Mouse (Mus musculus) heart, embryonic 13.5 days (tissue): ENCODE results near the gene Tle3. TPM values are rescaled to one million over a fixed set of nuclear protein-coding genes. Genes with fewer than 3 reads are reported as not detected.

Source experiments
- ATAC-seq: fragments of 200-750 bp; cut with Nextera tagmentation; 2 replicates; pipeline ENCODE4 v1.8.0; 2017; ENCODE audit warnings: moderate TSS enrichment; ENCODE audit not compliant: insufficient number of reproducible peaks, low FRiP score, low TSS enrichment; ENCODE audit errors: extremely low read depth
- H3K27ac ChIP-seq: fragments of 300-500 bp; sonication (generic); replicated peaks from 2 replicates; pipeline ENCODE4 v1.5.1; 2015; ENCODE audit warnings: moderate library complexity, mild to moderate bottlenecking, inconsistent platforms
- H3K27me3 ChIP-seq: fragments of 300-500 bp; sonication (generic); replicated peaks from 2 replicates; pipeline ENCODE4 v1.6.1; 2015; ENCODE audit warnings: mild to moderate bottlenecking, inconsistent platforms
- H3K36me3 ChIP-seq: fragments of 300-500 bp; sonication (generic); 2 replicates; pipeline ENCODE4 v1.6.1; 2015; ENCODE audit warnings: mild to moderate bottlenecking, inconsistent platforms
- H3K4me1 ChIP-seq: fragments of 300-500 bp; sonication (generic); 2 replicates; pipeline ENCODE4 v1.6.1; 2015; ENCODE audit warnings: inconsistent platforms
- H3K4me2 ChIP-seq: fragments of 300-500 bp; sonication (generic); 2 replicates; pipeline ENCODE4 v1.6.1; 2015; ENCODE audit warnings: inconsistent platforms, mild to moderate bottlenecking, moderate library complexity
- H3K4me3 ChIP-seq: fragments of 300-500 bp; sonication (generic); 2 replicates; pipeline ENCODE4 v1.5.1; 2015; ENCODE audit warnings: moderate library complexity, mild to moderate bottlenecking, inconsistent platforms
- H3K9ac ChIP-seq: fragments of 300-500 bp; sonication (generic); 2 replicates; pipeline ENCODE4 v1.6.1; 2015; ENCODE audit warnings: inconsistent platforms, mild to moderate bottlenecking, moderate library complexity
- H3K9me3 ChIP-seq: fragments of 300-500 bp; sonication (generic); 2 replicates; pipeline ENCODE4 v1.6.1; 2016; ENCODE audit warnings: inconsistent platforms
- WGBS: fragments of 180-500 bp; shearing (Covaris S2); methylation state at CpG from one replicate; pipeline ENCODE4 v1.1.7; 2015; ENCODE audit warnings: mixed read lengths; 5-methylcytosine and 5-hydroxymethylcytosine counted together
- polyA plus RNA-seq: library from polyadenylated mRNA; unstranded; fragments of >200 nt; fragmentation: Nextera tagmentation; extraction: Ambion mirVana; gene quantifications from 2 replicates; pipeline ENCODE4 v1.2.1, GENCODE M21; 2015

Gene Tle3
- polyA plus RNA-seq, 1 experiment from 2014 or later = 9.1 TPM

GRCm38 (mm10) chr9:61456441-61457161, 84.4 kb downstream of the Tle3 start:
- 61% methylated on average over 5 of the region's 5 CpGs for WGBS
- no peak overlapping the region for H3K4me2 ChIP-seq
- no peaks in the 10 kb centered on the region for H3K9me3 ChIP-seq
- H3K4me1 ChIP-seq = peaks cover 11% of the 10 kb centered on the region
- no peak overlapping the region for H3K4me3 ChIP-seq
- no peak overlapping the region for H3K9ac ChIP-seq
- no peaks in the 10 kb centered on the region for H3K36me3 ChIP-seq
- no peak overlapping the region for H3K27ac ChIP-seq
- no peak for ATAC-seq
- peaks cover 89% of the 10 kb centered on the region for H3K27me3 ChIP-seq

GRCm38 (mm10) chr9:61457162-61457523, 85.0 kb downstream of the Tle3 start:
- H3K27ac ChIP-seq = no peak overlapping the region
- H3K36me3 ChIP-seq = no peaks in the 10 kb centered on the region
- no peak overlapping the region for H3K4me3 ChIP-seq
- no peak overlapping the region for H3K9ac ChIP-seq
- H3K4me2 ChIP-seq = no peak overlapping the region
- 24% methylated on average over 10 of the region's 10 CpGs for WGBS
- H3K9me3 ChIP-seq = no peaks in the 10 kb centered on the region
- H3K4me1 ChIP-seq = peaks cover 11% of the 10 kb centered on the region
- H3K27me3 ChIP-seq = peaks cover 87% of the 10 kb centered on the region
- no peak for ATAC-seq

- peaks cover 61% of the 10 kb centered on the region for H3K27me3 ChIP-seq
- 24% methylated on average over 4 of the region's 4 CpGs for WGBS
Observed at GRCm38 (mm10) chr9:61461859-61462258, 89.7 kb downstream of the Tle3 start.

GRCm38 (mm10) chr9:61467436-61467835, 95.3 kb downstream of the Tle3 start:
- Histone ChIP-seq H3K27ac (no peak overlapping the region), H3K4me2 (no peak overlapping the region), H3K27me3 (peaks cover 32% of the 10 kb centered on the region), H3K9me3 (peaks cover 15% of the 10 kb centered on the region), H3K4me1 (no peaks in the 10 kb centered on the region), H3K9ac (no peak overlapping the region), H3K4me3 (no peak overlapping the region), H3K36me3 (no peaks in the 10 kb centered on the region)
- no peak for ATAC-seq
- whole genome bisulfite sequencing = 61% methylated on average over 3 of the region's 3 CpGs

More at GRCm38 (mm10) chr9:61461859-61462258, 89.7 kb downstream of the Tle3 start:
- no peak overlapping the region for H3K9ac ChIP-seq
- no peak overlapping the region for H3K4me3 ChIP-seq
- peaks cover 15% of the 10 kb centered on the region for H3K9me3 ChIP-seq
- H3K27ac ChIP-seq = no peak overlapping the region
- H3K4me2 ChIP-seq = no peak overlapping the region
- H3K36me3 ChIP-seq = no peaks in the 10 kb centered on the region
- ATAC-seq = no peak
- H3K4me1 ChIP-seq = no peaks in the 10 kb centered on the region
